Mouse (Mus musculus) stomach, embryonic 14.5 days (tissue): ENCODE measurements around the gene Zfp536. TPM values are rescaled to one million over a fixed set of nuclear protein-coding genes. Genes with fewer than 3 reads are reported as not detected.

ENCODE experiments used
- ATAC-seq: fragments of 200-750 bp; cut with Nextera tagmentation; 2 replicates; pipeline ENCODE4 v1.8.0; 2017; ENCODE audit warnings: low read depth, moderate TSS enrichment; ENCODE audit not compliant: insufficient number of reproducible peaks, insufficient read depth, low FRiP score
- H3K27ac ChIP-seq: fragments of 300-500 bp; sonication (generic); 2 replicates; pipeline ENCODE4 v1.5.1; 2014; ENCODE audit warnings: mild to moderate bottlenecking, low read length, moderate library complexity, mixed read lengths
- H3K27me3 ChIP-seq: fragments of 300-500 bp; sonication (generic); 2 replicates; pipeline ENCODE4 v1.6.1; 2014; ENCODE audit warnings: low read length, control low read depth, mixed read lengths; ENCODE audit not compliant: control insufficient read depth, insufficient read depth
- H3K36me3 ChIP-seq: fragments of 300-500 bp; sonication (generic); 2 replicates; pipeline ENCODE4 v1.6.1; 2014; ENCODE audit warnings: mild to moderate bottlenecking, control low read depth, low read length, moderate library complexity, mixed read lengths; ENCODE audit not compliant: control insufficient read depth, insufficient read depth
- H3K4me1 ChIP-seq: fragments of 300-500 bp; sonication (generic); 2 replicates; pipeline ENCODE4 v1.6.1; 2014; ENCODE audit warnings: low read length, control low read depth, mixed read lengths; ENCODE audit not compliant: control insufficient read depth, insufficient read depth
- H3K4me2 ChIP-seq: fragments of 300-500 bp; sonication (generic); replicated peaks from 2 replicates; pipeline ENCODE4 v1.6.1; 2014; ENCODE audit warnings: low read depth, low read length, control low read depth
- H3K4me3 ChIP-seq: fragments of 300-500 bp; sonication (generic); 2 replicates; pipeline ENCODE4 v1.5.1; 2014; ENCODE audit warnings: low read depth, low read length, control low read depth
- H3K9ac ChIP-seq: fragments of 300-500 bp; sonication (generic); replicated peaks from 2 replicates; pipeline ENCODE4 v1.6.1; 2014; ENCODE audit warnings: low read depth, mild to moderate bottlenecking, control low read depth, low read length, moderate library complexity, mixed read lengths
- H3K9me3 ChIP-seq: fragments of 300-500 bp; sonication (generic); 2 replicates; pipeline ENCODE4 v1.6.1; 2016; ENCODE audit warnings: low read depth, low read length, control low read depth; ENCODE audit not compliant: control insufficient read depth
- WGBS: fragments of 180-500 bp; shearing (Covaris S2); extraction: QIAGEN DNeasy Blood & Tissue Kit; methylation state at CpG from one replicate; pipeline ENCODE4 v1.1.7; 2014; 5-methylcytosine and 5-hydroxymethylcytosine counted together
- polyA plus RNA-seq: library from polyadenylated mRNA; unstranded; fragments of >200 nt; fragmentation: Nextera tagmentation; extraction: Ambion mirVana; gene quantifications from 2 replicates; pipeline ENCODE4 v1.2.1, GENCODE M21; 2014

The Zfp536 gene
- polyA plus RNA-seq, 1 experiment from 2014 or later, result 24.5 TPM

DNA sequence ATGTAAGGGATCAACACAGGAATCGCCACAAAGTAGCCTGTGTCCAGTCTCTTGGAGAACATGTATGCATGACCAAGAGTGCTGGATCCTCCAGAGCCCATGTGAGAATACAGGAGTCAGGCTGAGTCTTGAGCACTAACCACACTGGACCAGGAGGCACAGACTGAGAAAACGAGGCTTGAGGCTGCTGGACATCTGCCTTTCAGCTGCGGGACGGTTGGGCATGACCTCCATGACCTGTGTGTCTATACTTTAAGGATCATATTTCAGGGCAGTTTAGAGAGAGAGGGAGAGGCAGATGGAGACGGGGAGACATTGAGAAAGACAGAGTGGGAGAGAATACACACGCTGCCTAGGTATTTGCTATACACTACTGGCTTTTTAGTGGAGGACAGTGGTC, 229.4 kb downstream of the Zfp536 start:
- 19% methylated on average over 6 of the region's 6 CpGs for WGBS
- Histone ChIP-seq H3K27ac (no peak overlapping the region), H3K9ac (no peak overlapping the region), H3K27me3 (no peaks in the 10 kb centered on the region), H3K4me2 (no peak overlapping the region), H3K4me1 (no peaks in the 10 kb centered on the region), H3K36me3 (no peaks in the 10 kb centered on the region), H3K9me3 (no peaks in the 10 kb centered on the region), H3K4me3 (no peak overlapping the region)
- ATAC-seq, result no peak

DNA sequence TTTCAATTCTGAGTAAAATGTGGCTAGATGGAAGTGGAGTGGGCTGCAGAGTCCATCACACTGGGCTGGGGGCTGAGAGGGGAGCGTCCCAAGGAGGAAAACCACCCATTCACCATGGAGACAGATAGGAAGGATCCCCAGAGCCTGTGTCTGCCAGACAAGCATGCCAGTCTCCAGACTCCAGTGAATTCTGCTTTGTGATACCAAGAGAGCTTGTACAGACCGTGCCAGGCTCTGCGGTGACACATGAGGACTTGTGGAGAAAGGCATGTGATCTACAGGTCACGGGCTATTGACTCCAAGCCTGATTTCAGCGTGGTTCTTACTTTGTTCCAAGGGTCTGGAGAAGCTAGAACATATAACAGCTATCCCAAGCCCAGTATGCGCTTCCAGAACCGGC, 230.5 kb downstream of the Zfp536 start:
- Histone ChIP-seq H3K9ac (no peak overlapping the region), H3K27me3 (no peaks in the 10 kb centered on the region), H3K4me2 (no peak overlapping the region), H3K4me3 (no peak overlapping the region), H3K4me1 (no peaks in the 10 kb centered on the region), H3K27ac (no peak overlapping the region), H3K9me3 (no peaks in the 10 kb centered on the region), H3K36me3 (no peaks in the 10 kb centered on the region)
- 89% methylated on average over 7 of the region's 7 CpGs for WGBS
- no peak for ATAC-seq

DNA sequence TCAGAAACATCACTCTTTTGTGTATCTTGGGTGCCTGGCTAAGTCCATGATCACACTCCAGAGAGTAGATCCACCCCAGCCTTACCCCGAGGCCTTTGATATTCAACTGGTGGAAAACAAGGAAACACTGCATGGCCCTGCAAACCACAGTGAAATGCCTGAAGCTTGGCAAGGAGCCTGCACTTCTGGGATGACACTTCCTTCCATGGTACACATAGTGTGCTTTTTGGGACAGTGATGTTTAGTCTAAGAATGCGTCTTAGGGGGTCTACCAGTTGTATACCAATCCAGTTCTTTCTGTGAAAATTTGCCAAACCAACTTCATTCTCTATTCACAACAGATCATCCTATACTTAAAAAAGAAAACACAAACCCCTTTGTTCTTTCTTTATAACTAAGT, 242.3 kb downstream of the Zfp536 start:
- H3K4me1 ChIP-seq, result no peaks in the 10 kb centered on the region
- H3K36me3 ChIP-seq, result no peaks in the 10 kb centered on the region
- ATAC-seq, result no peak
- no peaks in the 10 kb centered on the region for H3K27me3 ChIP-seq
- H3K9ac ChIP-seq, result no peak overlapping the region
- WGBS, result 86% methylated on average over 2 of the region's 2 CpGs
- no peak overlapping the region for H3K27ac ChIP-seq
- no peak overlapping the region for H3K4me2 ChIP-seq
- no peak overlapping the region for H3K4me3 ChIP-seq
- H3K9me3 ChIP-seq, result no peaks in the 10 kb centered on the region

DNA sequence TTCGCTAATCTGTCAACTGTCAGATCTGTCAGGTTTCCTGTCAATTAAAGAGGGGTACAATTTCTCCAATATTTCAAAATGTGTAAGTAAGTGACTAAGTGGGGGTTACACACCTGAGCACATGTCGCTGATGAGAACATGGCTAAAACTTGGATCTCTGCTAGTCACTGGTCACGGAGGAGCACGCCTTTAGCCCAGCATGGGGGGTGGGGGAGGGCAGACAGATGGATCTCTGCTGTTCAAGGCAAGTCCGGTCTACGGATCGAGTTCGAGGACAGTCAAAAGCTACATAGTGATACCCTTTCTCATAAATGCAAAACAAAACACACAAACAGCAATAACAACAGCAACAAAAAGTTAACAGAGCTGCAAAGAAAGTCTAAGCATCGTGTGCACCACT, 245.1 kb downstream of the Zfp536 start:
- H3K4me2 ChIP-seq, result no peak overlapping the region
- H3K27ac ChIP-seq, result no peak overlapping the region
- H3K27me3 ChIP-seq, result no peaks in the 10 kb centered on the region
- no peak for ATAC-seq
- H3K4me1 ChIP-seq, result no peaks in the 10 kb centered on the region
- H3K9ac ChIP-seq, result no peak overlapping the region
- whole genome bisulfite sequencing, result 90% methylated on average over 9 of the region's 9 CpGs
- H3K9me3 ChIP-seq, result no peaks in the 10 kb centered on the region
- H3K36me3 ChIP-seq, result no peaks in the 10 kb centered on the region
- H3K4me3 ChIP-seq, result no peak overlapping the region

DNA sequence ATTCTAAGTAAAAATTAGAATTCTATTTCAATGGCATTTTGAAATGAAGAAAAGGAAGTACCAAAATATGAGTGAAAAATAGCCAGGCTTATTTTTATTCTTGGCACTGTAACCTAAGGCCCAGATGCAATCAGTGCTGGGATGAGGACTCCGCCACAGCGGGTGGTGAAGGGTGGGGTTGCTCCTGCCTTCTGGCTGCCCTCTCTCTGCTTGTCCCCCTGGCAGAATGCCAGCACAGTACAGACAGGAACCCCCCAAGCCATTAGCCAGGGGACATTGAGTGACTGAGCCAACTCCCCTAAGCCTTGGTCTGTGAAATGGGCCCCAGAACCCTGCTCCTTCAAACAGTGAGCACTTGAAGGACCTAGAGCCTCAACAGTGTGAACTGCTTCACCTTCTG, 245.6 kb downstream of the Zfp536 start:
- Histone ChIP-seq H3K9me3 (no peaks in the 10 kb centered on the region), H3K9ac (no peak overlapping the region), H3K27me3 (no peaks in the 10 kb centered on the region), H3K4me3 (no peak overlapping the region), H3K4me1 (no peaks in the 10 kb centered on the region), H3K27ac (no peak overlapping the region), H3K36me3 (no peaks in the 10 kb centered on the region), H3K4me2 (no peak overlapping the region)
- 83% methylated on average over 2 of the region's 2 CpGs for WGBS
- no peak for ATAC-seq

DNA sequence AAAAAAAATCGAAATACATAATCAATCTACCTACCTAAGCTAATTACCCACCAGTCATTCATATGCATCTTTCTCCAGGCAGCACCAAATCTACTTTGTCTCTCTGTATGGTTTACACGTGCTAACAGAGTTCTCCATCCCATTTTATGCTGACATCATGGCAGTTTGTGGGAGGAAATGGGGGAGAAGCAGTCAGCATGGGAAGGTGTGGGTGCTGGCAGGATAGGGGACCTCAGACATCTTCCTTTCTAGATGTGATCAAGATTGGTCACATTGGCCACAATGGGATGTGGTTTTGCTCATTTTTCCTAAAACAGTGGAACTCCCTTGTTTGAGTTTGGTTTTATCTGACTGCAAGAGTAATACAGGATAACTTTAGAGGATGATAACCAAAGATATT, 252.0 kb downstream of the Zfp536 start:
- no peak for ATAC-seq
- Histone ChIP-seq H3K27ac (no peak overlapping the region), H3K9ac (no peak overlapping the region), H3K4me1 (0 out of 2 replicates have a peak, but pooled peaks cover 3% of the 10 kb centered on the region), H3K4me2 (no peak overlapping the region), H3K36me3 (no peaks in the 10 kb centered on the region), H3K9me3 (no peaks in the 10 kb centered on the region), H3K27me3 (no peaks in the 10 kb centered on the region), H3K4me3 (no peak overlapping the region)
- 78% methylated on average over 2 of the region's 2 CpGs for WGBS

DNA sequence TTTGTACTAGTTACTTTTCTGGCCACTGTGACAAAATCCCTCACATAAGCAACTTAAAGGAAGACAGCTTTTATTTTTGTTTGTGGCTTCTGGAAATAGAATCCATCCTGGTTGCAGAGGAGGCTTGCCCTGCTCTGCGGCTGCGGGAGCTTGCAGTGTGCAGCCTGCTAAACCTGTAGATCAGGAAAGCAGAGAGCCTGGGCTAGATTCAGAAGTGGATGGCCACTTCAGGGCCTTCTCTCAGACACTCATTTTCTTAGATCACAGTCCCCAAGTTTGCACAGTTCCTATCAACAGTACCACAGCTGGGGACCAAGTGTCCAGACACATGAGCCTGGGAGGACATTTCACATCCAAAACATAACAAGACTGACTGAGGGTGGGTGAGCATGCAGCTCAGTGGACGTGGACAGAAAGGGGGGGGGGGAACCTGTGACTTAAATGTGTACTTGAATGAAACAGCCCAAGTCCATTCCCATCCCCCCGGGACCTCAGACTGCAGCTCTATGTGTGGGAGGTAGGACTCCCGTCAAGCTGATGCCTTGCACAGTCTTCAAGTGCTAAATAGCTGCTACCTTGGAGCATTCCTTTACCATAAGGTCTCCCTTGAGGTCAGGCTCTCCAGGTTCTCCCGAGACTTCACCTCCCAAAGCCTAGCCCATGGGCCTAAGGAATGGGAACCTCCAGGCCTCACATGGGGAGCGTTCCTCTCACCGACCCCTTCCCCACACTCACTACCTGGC, 262.3 kb downstream of the Zfp536 start:
- WGBS, result 79% methylated on average over 8 of the region's 8 CpGs
- ATAC-seq, result no peak

DNA sequence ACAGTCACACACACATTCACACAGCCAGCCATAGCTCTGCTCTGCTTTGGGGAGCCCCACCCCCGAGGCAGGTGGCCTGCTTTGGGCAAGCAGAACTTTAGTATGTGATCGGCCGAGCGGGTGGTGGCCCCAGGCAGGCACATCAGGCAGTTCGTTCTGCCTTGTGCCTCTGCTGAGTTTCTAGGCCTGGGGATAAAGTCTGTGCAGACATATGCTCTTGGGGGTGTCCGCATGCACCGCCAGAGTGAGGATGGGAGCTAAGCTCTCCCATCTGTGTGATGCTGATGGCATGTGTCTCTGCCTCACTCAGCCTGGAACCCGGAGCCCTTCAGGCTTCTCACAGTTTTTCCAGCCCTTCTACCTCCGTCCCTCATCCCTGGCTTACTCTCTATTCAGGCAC, 263.7 kb downstream of the Zfp536 start:
- no peak overlapping the region for H3K27ac ChIP-seq
- H3K9ac ChIP-seq, result no peak overlapping the region
- no peaks in the 10 kb centered on the region for H3K4me1 ChIP-seq
- no peak overlapping the region for H3K4me2 ChIP-seq
- no peaks in the 10 kb centered on the region for H3K36me3 ChIP-seq
- H3K27me3 ChIP-seq, result no peaks in the 10 kb centered on the region
- 75% methylated on average over 9 of the region's 9 CpGs for whole genome bisulfite sequencing
- no peak overlapping the region for H3K4me3 ChIP-seq
- ATAC-seq, result no peak
- no peaks in the 10 kb centered on the region for H3K9me3 ChIP-seq

More for the DNA sequence above, 262.3 kb downstream of the Zfp536 start:
- Histone ChIP-seq H3K9ac (no peak overlapping the region), H3K9me3 (no peaks in the 10 kb centered on the region), H3K4me2 (no peak overlapping the region), H3K36me3 (no peaks in the 10 kb centered on the region), H3K4me3 (no peak overlapping the region), H3K4me1 (no peaks in the 10 kb centered on the region), H3K27ac (no peak overlapping the region), H3K27me3 (no peaks in the 10 kb centered on the region)

DNA sequence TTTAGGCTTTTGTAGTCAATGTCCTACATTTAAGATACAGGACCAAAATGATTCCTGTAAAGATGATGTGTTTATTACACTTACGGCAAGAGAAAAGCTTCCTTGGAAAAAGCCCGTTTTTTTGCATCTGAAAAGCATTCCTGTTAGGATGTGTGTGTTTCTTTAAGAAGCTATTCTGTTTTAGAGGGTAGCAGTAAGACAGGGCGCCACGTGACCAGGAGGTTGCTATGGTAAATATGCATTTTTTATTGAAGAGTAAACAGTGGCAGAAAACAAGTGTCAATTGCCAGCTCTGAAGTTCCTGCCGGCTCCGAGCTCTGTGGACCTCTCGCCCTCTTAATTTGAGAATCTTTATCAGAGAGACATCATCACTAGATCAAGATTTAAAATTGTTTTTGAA, 267.9 kb downstream of the Zfp536 start:
- Histone ChIP-seq H3K4me3 (no peak overlapping the region), H3K36me3 (no peaks in the 10 kb centered on the region), H3K27me3 (no peaks in the 10 kb centered on the region), H3K27ac (no peak overlapping the region), H3K9me3 (no peaks in the 10 kb centered on the region), H3K4me1 (no peaks in the 10 kb centered on the region), H3K4me2 (no peak overlapping the region), H3K9ac (no peak overlapping the region)
- no peak for ATAC-seq
- WGBS, result 53% methylated on average over 7 of the region's 7 CpGs
